Mouse (Mus musculus) cortical plate, adult 2 months (tissue): ENCODE results near the gene Rhox9. TPM values are rescaled to one million over a fixed set of nuclear protein-coding genes. Genes with fewer than 3 reads are reported as not detected.
"Not testable (repeated sequence)": the region's sequence is repeated elsewhere in the genome, so short reads cannot be mapped to it uniquely, and the experiment has no call there.

Source experiments
- H3K27ac ChIP-seq: fragments of 200-500 bp; 2 replicates; pipeline ENCODE4 v1.5.1; 2012; ENCODE audit warnings: low read length, control low read depth, inconsistent platforms; ENCODE audit not compliant: insufficient read depth
- H3K4me1 ChIP-seq: fragments of 200-500 bp; 2 replicates; pipeline ENCODE4 v1.6.1; 2011; ENCODE audit warnings: low read length; ENCODE audit not compliant: control insufficient read depth, insufficient read depth
- H3K4me3 ChIP-seq: fragments of 200-500 bp; 2 replicates; pipeline ENCODE4 v1.5.1; 2011; ENCODE audit warnings: mild to moderate bottlenecking, low read length, control low read depth; ENCODE audit not compliant: insufficient read depth
- CTCF ChIP-seq: fragments of 200-500 bp; IDR thresholded peaks from 2 replicates; pipeline ENCODE4 v1.5.1; 2011; ENCODE audit warnings: mild to moderate bottlenecking, control low read depth, low read length; ENCODE audit not compliant: insufficient read depth; ENCODE audit errors: extremely low read depth
- POLR2A ChIP-seq: fragments of 200-500 bp; IDR thresholded peaks from 2 replicates; pipeline ENCODE4 v1.6.1; 2011; ENCODE audit warnings: mild to moderate bottlenecking, low read length, control low read depth; ENCODE audit not compliant: insufficient read depth; ENCODE audit errors: extremely low read depth
- polyA plus RNA-seq: library from polyadenylated mRNA; depleted of rRNA; stranded (reverse); fragments of >200 nt; gene quantifications from 2 replicates; pipeline ENCODE4 v1.2.3, GENCODE M21; 2012; rRNA removed

Rhox9 gene
- polyA plus RNA-seq, result not detected in 2 replicates

DNA sequence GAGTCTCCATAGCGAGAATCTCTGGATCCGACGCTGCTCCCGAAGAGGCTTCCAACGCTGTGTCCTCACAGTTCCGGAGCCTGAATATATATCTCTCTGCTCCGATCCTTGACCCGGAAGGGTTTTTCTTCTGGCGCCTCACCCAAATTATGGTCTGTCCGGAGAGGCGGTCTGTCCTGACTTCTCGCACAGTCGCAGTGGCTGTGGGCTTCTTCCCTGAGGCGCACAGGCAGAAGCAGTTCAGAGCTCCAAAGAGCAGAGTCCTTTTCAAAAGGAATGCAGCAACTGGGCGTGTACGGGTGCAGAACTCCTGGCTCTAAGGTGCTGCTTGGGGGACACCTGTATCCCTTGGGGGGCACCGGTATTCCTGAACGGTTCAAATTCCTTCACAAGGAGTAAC lies at the start of gene Rhox9:
TSS of gene Rhox9 (minus strand) at position 101 of the 400 bp plus-strand sequence.
- not testable (repeated sequence) for H3K4me1 ChIP-seq, H3K27ac ChIP-seq, H3K4me3 ChIP-seq

DNA sequence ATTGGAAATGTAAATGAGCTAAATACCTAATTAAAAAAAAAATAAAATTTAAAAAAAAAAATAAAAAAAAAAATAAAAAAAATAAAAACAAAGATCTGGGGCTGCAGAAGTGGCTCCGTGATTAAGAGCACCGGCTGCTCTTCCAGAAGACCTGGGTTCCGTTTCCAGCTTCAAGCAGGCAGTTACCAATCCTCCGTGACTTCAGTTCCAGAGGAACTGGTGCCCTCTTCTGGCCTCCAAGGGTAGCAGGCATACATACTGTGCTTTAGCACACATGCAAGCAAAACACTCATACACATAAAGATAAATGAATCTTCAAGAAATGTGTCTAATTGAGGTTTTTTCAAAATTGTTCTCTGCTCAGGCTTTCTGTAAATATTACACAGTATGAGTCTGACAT lies 14.7 kb upstream of the Rhox9 start:
- H3K4me3 ChIP-seq, result no peak overlapping the region
- H3K27ac ChIP-seq, result no peak overlapping the region
- no peaks in the 10 kb centered on the region for H3K4me1 ChIP-seq
- TF ChIP-seq POLR2A (no peak), CTCF (no peak)

DNA sequence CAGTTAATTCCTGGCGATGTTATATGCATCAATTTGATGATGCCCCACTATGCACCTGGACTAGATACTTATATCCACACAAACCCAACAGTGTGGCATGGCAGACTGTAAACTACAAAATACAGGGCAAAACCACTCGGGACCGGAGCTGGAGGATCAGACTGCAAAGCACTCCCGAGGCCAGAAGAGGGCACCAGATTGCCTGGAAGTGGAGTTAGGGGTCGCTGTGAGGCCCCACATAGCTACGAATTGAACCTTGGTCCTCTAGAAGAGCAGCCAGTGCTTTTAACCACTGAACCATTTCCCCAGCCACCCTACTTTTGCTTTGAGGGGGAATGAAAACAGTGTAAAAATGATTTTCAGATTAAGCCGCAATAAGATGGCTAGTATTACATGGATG lies 7.0 kb upstream of the Rhox9 start:
- no peaks in the 10 kb centered on the region for H3K4me1 ChIP-seq
- TF ChIP-seq POLR2A, result no peak
- no peak for TF ChIP-seq CTCF
- no peak overlapping the region for H3K4me3 ChIP-seq
- H3K27ac ChIP-seq, result no peak overlapping the region

DNA sequence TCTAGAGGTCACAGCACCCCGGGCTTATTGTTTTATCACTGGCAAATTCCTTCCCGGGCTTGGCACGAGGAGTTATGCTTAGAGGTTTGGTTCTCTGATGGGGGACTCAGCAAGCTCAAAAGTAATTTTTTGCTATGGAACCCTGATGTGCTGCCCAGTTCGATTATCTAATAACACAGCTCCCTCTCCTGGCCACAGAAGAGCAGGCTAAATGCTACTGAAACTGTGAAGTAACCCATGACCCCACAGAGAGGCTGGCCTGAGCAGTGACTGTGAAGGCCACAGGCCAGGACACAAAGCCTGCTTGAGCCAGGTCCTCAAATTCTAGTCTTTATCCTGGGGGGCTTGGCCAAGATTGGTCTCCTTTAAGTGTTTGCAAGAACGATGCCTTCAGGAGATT lies 2.2 kb upstream of the Rhox9 start:
- Histone ChIP-seq H3K4me1 (no peaks in the 10 kb centered on the region), H3K27ac (no peak overlapping the region)
- TF ChIP-seq POLR2A, result no peak
- TF ChIP-seq CTCF, result no peak

DNA sequence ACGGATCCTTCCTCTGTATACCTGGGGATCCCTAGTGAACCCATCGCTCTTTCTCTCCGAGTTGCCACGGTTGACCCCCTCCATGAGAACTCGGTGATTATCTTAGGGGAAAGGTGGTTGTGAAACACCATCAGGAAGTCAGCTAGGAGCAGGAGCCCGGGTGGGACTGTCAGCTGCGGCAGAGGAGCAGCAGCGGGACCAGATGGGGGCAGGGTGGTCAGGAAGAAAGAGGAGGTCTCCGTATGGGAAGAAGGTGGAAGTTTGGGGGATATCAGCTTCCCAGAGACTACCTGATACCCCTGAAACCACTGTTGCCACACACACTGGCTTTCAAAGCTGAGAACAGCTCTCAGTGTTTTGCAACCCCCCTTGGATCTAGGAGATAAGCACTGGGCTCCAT lies 4.4 kb downstream of the Rhox9 start, which contains the start of gene Rhox7b:
TSS of gene Rhox7b (minus strand) at position 101 of the 400 bp plus-strand sequence.
- not testable (repeated sequence) for H3K27ac ChIP-seq, H3K4me1 ChIP-seq, H3K4me3 ChIP-seq

More for the DNA sequence above, 2.2 kb upstream of the Rhox9 start:
- no peak overlapping the region for H3K4me3 ChIP-seq

DNA sequence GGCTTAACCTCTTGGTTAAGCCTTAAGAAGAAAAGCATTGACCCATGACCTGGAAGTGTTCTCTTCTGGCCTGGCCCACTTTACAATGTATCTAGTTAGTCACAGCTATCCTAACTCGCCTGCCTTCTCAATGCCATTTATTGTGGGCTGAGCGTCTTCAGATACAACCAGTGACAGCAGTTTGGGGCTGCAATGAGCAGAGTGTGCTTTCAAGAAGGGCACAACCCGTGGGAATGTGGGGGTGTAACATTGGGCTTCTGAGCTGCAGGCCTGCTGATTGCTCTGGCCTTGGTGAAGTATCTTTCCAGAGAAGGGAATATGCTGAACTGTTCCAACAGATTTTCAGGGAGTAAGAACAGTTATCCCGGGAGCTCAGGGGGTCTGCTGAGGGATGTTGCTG lies 22.7 kb downstream of the Rhox9 start, which contains the start of gene Rhox8:
TSS of gene Rhox8 (minus strand) at position 101 of the 400 bp plus-strand sequence.
- TF ChIP-seq POLR2A (no peak), CTCF (no peak)
- Histone ChIP-seq H3K4me3 (no peak within 1 kb of the TSS), H3K4me1 (no peaks in the 10 kb centered on the region), H3K27ac (no peak within 1 kb of the TSS)

DNA sequence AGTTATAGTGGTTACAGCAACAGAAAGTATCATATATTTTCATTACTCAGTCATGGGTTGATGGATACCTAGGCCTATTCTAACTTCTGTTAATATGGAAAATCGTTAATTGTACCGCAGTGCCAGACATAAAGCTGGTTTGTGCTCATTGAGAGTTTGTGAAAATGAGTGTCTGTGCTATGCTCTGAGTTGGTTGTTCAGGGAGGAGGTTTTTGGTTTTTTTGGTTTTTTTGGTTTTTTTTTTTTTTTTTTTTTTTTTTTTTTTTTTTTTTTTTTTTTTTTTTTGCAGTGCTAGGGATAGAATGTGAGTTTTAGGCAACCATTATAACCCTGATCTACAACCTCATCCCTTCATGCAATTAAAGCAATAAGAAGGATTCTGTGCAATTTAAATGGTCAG lies 29.9 kb downstream of the Rhox9 start:
- H3K27ac ChIP-seq, result no peak overlapping the region
- TF ChIP-seq POLR2A, result no peak
- no peak for TF ChIP-seq CTCF
- H3K4me3 ChIP-seq, result no peak overlapping the region
- no peaks in the 10 kb centered on the region for H3K4me1 ChIP-seq

Other genes with a start within 250 kb of the Rhox9 start
- not detected in 2 replicates for gene Rhox3h, start 233.0 kb downstream of the Rhox9 start, polyA plus RNA-seq
- gene Rhox2h, start 228.5 kb downstream of the Rhox9 start, polyA plus RNA-seq, result not detected in 2 replicates
- not detected in 2 replicates for gene Rhox5, start 96.9 kb downstream of the Rhox9 start, polyA plus RNA-seq
- gene Rhox6, start 74.9 kb downstream of the Rhox9 start, polyA plus RNA-seq, result 0.09 TPM in 1 of 2 replicates, not detected in the other
- gene Rhox7a, start 70.1 kb downstream of the Rhox9 start, polyA plus RNA-seq, result not detected in 2 replicates
- gene Rhox8, start 22.8 kb downstream of the Rhox9 start, polyA plus RNA-seq, result not detected in 2 replicates
- gene Rhox7b, start 4.5 kb downstream of the Rhox9 start, polyA plus RNA-seq, result not detected in 2 replicates
- not detected in 2 replicates for gene Btg1-ps1, start 117.0 kb upstream of the Rhox9 start, polyA plus RNA-seq
- gene Btg1-ps2, start 141.3 kb upstream of the Rhox9 start, polyA plus RNA-seq, result not detected in 2 replicates
- not detected in 2 replicates for gene Rhox10, start 164.7 kb upstream of the Rhox9 start, polyA plus RNA-seq
- gene Rhox11, start 183.4 kb upstream of the Rhox9 start, polyA plus RNA-seq, result not detected in 2 replicates
- not detected in 2 replicates for gene Rhox12, start 209.1 kb upstream of the Rhox9 start, polyA plus RNA-seq
- gene Rhox13, start 219.4 kb upstream of the Rhox9 start, polyA plus RNA-seq, result not detected in 2 replicates